Mouse (Mus musculus): ENCODE measurements around the gene Lhb.

GRCm38 (mm10) chr7:45408949-45409348, 11.7 kb upstream of the Lhb start:
- no peak for TF ChIP-seq POLR2A (IDR thresholded peaks at IDR 0.05; ENCODE audit: insufficient read depth, low read depth, low read length)
- no peak for TF ChIP-seq CTCF (IDR thresholded peaks at IDR 0.05; ENCODE audit: insufficient read depth, low read depth, low read length)
